Mouse (Mus musculus): ENCODE data around the gene Ugt2b36.
"Not testable (repeated sequence)": the region's sequence is repeated elsewhere in the genome, so short reads cannot be mapped to it uniquely, and the experiment has no call there.

Gene Ugt2b36

GRCm38 (mm10) chr5:87092346-87093027 is at the start of gene Ugt2b36:
Gene Ugt2b36 (minus strand): TSS chr5:87092555.
- no peak for DNase-seq (ENCODE audit: extremely low spot score, low spot score)

- DNase-seq (ENCODE audit: extremely low spot score, low spot score) = not testable (repeated sequence)
Observed at GRCm38 (mm10) chr5:87140196-87140595, 47.8 kb upstream of the Ugt2b36 start, which contains the start of gene Ugt2b5. Gene Ugt2b5 (minus strand): TSS chr5:87140318.

GRCm38 (mm10) chr5:87103697-87104096 is 11.3 kb upstream of the Ugt2b36 start:
- DNase-seq (ENCODE audit: extremely low spot score, low spot score) = not testable (repeated sequence)

- DNase-seq (ENCODE audit: extremely low spot score, low spot score) = no peak
Observed at GRCm38 (mm10) chr5:87091111-87091510, 1.2 kb downstream of the Ugt2b36 start.

GRCm38 (mm10) chr5:87089264-87089663 is 3.1 kb downstream of the Ugt2b36 start:
- no peak for DNase-seq (ENCODE audit: extremely low spot score, low spot score)

GRCm38 (mm10) chr5:87086269-87086668 is 6.1 kb downstream of the Ugt2b36 start:
- DNase-seq (ENCODE audit: extremely low spot score, low spot score) = no peak

- no peak for DNase-seq (ENCODE audit: extremely low spot score, low spot score)
Observed at GRCm38 (mm10) chr5:87030624-87031023, 61.7 kb downstream of the Ugt2b36 start.

- DNase-seq (ENCODE audit: extremely low spot score, low spot score) = no peak
Observed at GRCm38 (mm10) chr5:87027359-87027758, 65.0 kb downstream of the Ugt2b36 start.
